Mouse (Mus musculus) 416B (cell line): ENCODE results near the gene Ilvbl.
"Not testable (repeated sequence)": the region's sequence is repeated elsewhere in the genome, so short reads cannot be mapped to it uniquely, and the experiment has no call there.

Experiments
- DNase-seq: peaks from one replicate; pipeline ENCODE4 v3.0.0; 2011; ENCODE audit warnings: low read depth

Ilvbl gene

DNA sequence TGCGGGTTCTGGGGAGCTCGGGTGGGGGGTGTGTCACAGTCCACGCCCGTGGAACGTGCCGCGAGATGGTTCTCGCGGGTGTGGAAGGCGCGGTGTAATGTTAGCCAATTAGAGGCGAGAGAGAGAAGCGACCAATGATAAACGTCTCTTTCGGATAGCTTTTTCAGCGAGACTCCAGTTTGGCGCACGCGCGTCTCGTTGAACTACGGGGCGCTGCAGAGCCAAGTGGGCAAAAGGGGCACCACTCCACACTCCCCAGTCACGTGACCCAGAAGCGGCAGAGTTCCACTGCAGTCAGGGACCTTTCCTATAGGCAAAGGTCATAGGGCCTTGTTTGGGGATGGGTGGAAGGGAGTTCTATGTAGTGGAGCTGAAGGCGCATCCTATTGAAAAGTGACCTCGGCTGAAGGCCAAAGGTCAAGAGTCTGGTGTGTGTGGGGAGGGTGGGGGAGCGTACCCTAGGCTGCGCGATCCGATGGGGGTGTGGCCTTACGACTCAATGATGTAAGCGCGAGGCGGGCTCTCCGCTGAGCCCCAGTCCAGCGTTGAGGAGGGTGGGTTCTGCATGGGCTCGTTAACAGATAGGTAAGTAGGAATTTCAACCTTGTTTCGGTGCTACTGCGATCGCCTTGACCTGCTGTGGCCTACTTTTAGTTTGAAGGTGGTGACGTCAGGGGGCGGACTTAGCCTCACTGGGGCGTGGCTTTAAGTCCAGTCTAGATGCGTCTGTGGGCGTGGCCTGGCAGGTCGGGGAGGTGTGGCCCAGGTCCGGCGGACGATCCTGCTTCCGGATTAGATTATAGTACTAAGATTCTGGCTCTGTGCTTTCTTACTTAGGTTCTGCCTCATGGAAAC, at the start of gene Ilvbl:
TSS of gene Ilvbl (plus strand) at position 97 of the 855 bp plus-strand sequence.
- peak; percentile 99 for DNase-seq

DNA sequence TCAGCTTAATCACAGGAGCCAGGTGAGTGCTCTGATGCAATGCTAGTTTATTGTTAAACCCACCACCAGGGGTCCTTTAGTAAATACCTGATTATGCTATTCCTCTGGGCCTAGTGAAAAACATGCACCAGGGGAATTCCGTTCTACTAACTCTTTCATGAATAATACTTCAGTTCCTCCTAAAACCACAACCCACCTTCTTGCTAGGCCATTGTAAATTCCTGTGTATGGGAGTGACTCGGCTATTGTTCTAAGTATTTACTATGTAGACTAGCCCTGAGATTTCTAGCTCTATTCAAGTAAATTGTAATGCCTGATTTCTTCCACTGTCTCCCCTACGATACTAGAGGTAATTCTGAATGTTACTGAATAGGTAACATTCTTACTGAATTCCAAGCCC, 49.1 kb upstream of the Ilvbl start:
- DNase-seq, result not testable (repeated sequence)

GRCm38 (mm10) chr10:78525511-78525910, 48.6 kb upstream of the Ilvbl start:
- DNase-seq, result no peak

GRCm38 (mm10) chr10:78540943-78541342, 33.2 kb upstream of the Ilvbl start:
- peak; percentile 51 for DNase-seq

- DNase-seq, result no peak
These were observed 9.1 kb upstream of the Ilvbl start for GRCm38 (mm10) chr10:78565070-78565469.

- DNase-seq, result no peak
These were observed 5.0 kb upstream of the Ilvbl start for GRCm38 (mm10) chr10:78569191-78569590.

DNA sequence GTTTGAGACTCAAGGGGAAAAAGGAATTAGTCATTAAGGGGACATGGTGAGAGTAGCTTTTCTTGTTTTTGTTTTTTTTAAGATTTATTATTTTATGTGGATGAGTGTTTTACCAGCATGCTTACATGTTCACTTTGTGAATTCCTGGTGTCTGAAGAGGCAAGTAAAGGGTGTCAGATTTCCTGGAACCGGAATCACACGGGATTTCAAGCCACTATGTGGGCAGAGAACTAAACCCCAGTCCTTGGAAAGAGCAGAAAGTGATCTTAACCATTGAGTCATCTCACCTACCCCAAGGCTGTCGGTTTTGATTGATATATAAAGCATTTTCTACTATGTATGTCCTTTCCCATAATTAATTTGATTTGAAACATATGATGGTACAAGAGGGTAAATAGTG, 4.5 kb upstream of the Ilvbl start:
- DNase-seq, result no peak

- no peak for DNase-seq
These were observed 3.7 kb upstream of the Ilvbl start for GRCm38 (mm10) chr10:78570416-78570815.

GRCm38 (mm10) chr10:78570897-78571296, 3.2 kb upstream of the Ilvbl start:
- DNase-seq, result no peak

DNA sequence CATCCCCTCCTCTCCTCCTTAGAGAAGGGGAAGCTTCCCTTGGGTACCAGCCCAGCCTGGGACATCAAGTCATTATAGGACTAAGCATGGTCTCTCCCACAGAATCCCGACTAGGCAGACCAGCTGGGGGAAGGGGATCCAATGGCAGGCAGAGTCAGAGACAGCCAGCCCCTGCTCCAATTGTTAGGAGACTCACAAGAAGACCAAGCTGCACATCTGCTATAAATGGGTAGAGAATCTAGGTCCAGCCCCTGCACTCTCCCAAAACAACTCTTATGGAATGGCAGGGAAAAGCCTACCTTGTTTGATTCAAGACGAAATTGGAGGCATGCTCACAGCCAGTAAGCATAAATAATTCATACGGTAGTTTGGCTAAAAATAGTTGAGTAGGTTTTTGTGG, 920 bp upstream of the Ilvbl start:
- DNase-seq, result no peak

DNA sequence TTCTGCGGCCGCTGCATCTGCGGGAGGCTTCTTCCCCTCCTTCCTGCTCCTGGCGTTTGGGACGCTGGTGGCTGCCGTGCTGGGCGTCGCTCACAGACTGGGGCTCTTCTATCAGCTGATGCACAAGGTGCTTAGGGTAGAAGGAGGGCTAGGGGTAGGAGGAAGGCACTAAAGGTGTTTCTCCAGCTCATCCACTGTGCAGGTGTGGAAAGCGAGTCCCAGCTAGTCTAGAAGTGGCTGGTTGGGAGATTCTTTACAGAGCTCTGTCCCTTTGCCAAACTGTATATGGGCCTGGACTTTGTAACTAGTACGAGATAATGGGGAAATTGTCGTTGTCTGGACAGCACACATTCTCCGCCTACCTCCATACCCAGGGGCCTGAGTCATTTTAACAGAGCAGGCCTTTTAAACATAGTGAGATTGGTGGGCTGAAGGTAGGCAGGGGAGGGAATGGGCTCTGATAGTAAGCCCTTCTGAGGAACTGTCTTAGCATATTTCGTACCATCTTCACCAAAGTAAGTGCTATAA, 1.0 kb downstream of the Ilvbl start:
- no peak for DNase-seq

DNA sequence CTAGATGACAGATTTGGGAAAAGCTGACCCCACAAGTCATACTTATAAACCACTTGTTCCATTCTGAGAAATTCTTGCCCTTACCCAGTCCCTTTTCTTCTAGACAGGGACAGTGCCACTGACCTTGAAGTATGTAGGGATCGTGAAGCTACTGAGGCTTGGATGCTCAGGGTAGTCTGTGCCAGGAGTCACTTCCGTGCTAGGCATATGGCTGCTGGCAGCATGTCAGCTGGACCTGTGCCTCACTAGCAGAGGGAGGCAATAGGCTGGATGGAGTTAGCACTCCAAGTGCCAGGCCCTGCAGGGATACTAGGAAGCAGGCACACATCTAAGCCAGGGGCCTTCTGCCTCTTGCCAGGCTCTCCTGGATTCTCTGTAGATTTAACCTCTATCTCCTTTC, 1.5 kb downstream of the Ilvbl start:
- no peak for DNase-seq

GRCm38 (mm10) chr10:78576435-78577184, 2.5 kb downstream of the Ilvbl start:
- DNase-seq, result no peak

DNA sequence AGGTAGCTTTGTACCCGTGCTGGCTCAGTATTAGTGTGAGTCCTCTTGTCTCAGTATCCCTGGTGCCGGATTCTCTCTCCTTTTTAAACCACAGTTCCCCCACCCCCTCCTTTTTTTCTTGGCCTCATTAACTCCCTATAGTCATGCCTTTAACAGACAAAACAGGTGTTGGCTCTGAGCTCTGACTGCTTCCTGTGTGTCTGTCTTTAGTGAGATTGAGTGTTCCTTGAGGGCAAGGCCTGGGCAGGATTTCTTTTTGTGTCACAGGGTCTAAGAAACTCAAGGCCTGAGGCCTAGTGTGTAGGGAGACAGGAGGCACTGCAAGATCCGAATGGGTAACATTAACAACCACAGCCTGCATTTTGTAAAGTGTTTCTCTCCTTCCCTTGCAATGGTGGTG, 4.1 kb downstream of the Ilvbl start:
- DNase-seq, result no peak

GRCm38 (mm10) chr10:78581121-78581520, 7.0 kb downstream of the Ilvbl start:
- DNase-seq, result no peak

- no peak for DNase-seq
These were observed 9.2 kb downstream of the Ilvbl start for GRCm38 (mm10) chr10:78583347-78583746.

DNA sequence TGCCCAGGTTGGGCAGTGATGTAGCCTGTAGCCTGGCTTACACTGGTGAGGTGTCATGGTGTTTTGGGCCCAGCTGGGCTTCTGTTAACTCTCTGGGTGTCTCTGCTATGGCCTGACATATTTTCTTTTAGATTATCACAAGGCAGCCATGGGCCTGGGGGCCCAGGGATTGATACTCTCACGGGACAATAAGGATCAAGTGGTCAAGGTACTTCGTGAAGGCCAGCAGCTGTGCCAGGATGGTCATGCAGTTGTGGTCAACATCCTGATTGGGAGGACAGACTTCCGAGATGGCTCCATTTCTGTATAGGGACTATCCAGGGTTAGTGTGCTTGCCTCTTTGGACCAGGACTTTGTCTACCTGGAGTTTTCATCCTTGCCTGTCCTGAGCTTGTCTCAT, 9.8 kb downstream of the Ilvbl start:
- no peak for DNase-seq

DNA sequence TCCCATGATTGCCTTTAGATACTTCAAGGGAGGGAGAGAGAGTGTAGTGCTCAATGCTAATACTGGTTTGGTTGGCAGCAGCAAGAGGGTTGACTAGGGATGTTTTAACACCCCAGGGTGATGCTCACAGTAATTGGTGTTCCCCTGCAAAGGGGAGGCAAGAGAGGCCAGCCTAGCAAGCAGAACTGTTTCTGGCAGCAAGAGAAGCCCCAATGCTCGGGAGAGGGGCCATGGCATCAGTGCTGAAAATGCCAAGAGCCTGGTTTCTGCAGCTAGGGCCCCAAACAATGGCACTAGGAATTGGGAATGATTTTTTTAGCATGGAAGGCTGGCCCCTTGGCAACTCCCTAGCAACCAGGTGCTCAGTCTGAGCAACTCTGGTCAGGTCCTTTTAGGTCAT, 10.8 kb downstream of the Ilvbl start:
- no peak for DNase-seq

- DNase-seq, result no peak
These were observed 11.5 kb downstream of the Ilvbl start for GRCm38 (mm10) chr10:78585606-78586005.

DNA sequence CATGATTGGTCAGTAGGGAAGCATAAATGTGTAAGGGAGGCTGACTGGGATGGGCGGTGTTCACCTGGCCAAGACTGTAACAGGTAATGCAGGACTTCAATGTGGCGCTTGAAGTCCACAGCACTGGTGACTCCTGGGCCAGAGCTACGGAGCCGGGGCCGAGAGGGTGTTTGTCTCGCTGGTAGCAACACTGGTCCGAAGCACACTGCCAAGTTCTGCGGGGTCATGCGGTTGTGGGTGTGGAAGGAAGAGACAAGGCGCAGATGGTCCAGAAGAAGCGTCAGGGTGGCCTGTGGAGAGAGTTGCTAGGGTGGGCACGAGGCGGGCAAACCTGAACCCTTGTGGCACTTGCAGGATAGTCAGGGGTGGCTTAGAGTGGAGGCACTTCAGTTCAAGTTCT, 11.9 kb downstream of the Ilvbl start:
- no peak for DNase-seq

- no peak for DNase-seq
These were observed 15.1 kb downstream of the Ilvbl start for GRCm38 (mm10) chr10:78589291-78589690.

GRCm38 (mm10) chr10:78589901-78590300, 15.8 kb downstream of the Ilvbl start:
- no peak for DNase-seq

GRCm38 (mm10) chr10:78590744-78591143, 16.6 kb downstream of the Ilvbl start:
- no peak for DNase-seq
